Mouse (Mus musculus): Measurements from ENCODE around the gene Rhof. TPM values are rescaled to one million over a fixed set of nuclear protein-coding genes. Genes with fewer than 3 reads are reported as not detected.

The Rhof gene
- polyA plus RNA-seq, 1 experiment from 2014 or later = 2.5 TPM

- no peaks in the 10 kb centered on the region for H3K36me3 ChIP-seq (ENCODE audit: insufficient read depth)
- DNase-seq (no peak), ATAC-seq (ENCODE audit: insufficient read depth) (no peak)
- 0 out of 2 replicates have a peak, but pooled peaks cover 8% of the 10 kb centered on the region for H3K4me1 ChIP-seq (ENCODE audit: insufficient read depth)
- H3K27ac ChIP-seq (ENCODE audit: low read depth) = peak overlapping the region; percentile 25; the same call in 1 of the 2 replicates
- peak overlapping the region; percentile 7; the same call in 1 of the 2 replicates for H3K4me2 ChIP-seq
- H3K4me3 ChIP-seq (ENCODE audit: low read depth, low read length) = no peak overlapping the region
- H3K27me3 ChIP-seq (ENCODE audit: insufficient read depth, low read length) = no peaks in the 10 kb centered on the region
- no peaks in the 10 kb centered on the region for H3K9me3 ChIP-seq (ENCODE audit: low read depth, low read length)
- TF ChIP-seq CTCF (IDR thresholded peaks at IDR 0.05; ENCODE audit: low read depth) = no peak
- 73% methylated on average over 1 of the region's 1 CpGs for WGBS
- no peak overlapping the region for H3K9ac ChIP-seq
These were observed 52.9 kb downstream of the Rhof start for GRCm38 (mm10) chr5:123079568-123079967.

- 0 out of 2 replicates have a peak, but pooled peaks cover 8% of the 10 kb centered on the region for H3K4me1 ChIP-seq (ENCODE audit: insufficient read depth)
- peak overlapping the region; percentile 86 for H3K4me3 ChIP-seq (ENCODE audit: low read depth, low read length)
- TF ChIP-seq CTCF (IDR thresholded peaks at IDR 0.05; ENCODE audit: low read depth) = no peak
- DNase-seq (peak; percentile 63), ATAC-seq (ENCODE audit: insufficient read depth) (peak; percentile 84)
- peak overlapping the region; percentile 74 for H3K9ac ChIP-seq
- peak overlapping the region; percentile 70 for H3K27ac ChIP-seq (ENCODE audit: low read depth)
- no peaks in the 10 kb centered on the region for H3K36me3 ChIP-seq (ENCODE audit: insufficient read depth)
- H3K4me2 ChIP-seq = peak overlapping the region; percentile 95
- 2% methylated on average over 35 of the region's 35 CpGs for WGBS
- H3K27me3 ChIP-seq (ENCODE audit: insufficient read depth, low read length) = no peaks in the 10 kb centered on the region
- no peaks in the 10 kb centered on the region for H3K9me3 ChIP-seq (ENCODE audit: low read depth, low read length)
These were observed 55.8 kb downstream of the Rhof start for GRCm38 (mm10) chr5:123076419-123077281.

DNA sequence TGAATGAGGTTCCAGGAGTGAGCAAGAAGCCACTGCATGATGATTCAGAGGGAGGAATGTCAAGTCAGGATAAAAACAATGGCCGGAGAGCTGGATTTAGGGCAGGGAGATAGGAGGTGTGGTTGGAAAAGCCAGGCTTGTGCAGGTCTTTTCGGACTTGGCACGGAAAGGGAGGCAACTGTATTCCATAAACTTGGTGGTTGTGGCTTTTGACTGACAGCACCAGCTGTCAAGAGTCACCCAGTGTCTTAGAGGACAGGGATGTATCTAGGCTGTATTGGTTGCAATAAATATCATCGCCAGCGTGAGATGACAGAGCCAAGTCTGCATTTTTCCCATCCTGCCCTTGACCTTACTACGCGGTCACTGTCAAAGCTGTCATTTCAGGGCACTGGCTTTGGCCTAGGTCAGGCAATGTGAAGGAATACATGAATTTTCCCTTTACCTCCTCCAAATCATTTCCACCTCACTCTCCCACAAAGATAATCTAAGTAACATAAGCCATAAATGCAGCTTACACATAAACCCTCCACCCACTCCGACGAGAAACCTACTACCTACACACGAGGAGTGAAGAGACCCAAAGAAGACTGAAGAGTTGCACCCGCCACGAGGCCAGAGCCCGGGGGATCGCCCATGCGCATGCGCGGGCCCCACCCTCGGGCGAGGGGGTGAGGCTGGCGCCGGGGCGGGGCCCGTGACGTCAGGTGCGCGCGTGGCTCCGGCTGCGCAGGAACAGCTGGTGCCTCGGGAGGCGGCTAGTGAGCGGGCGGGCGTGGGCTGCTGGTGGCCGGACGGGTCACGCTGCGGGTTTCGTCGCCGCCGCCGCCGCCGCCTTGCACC is 56.7 kb downstream of the Rhof start:
- H3K36me3 ChIP-seq (ENCODE audit: insufficient read depth) = no peaks in the 10 kb centered on the region
- WGBS = 6% methylated on average over 45 of the region's 45 CpGs
- peak; percentile 96 for DNase-seq
- TF ChIP-seq CTCF (IDR thresholded peaks at IDR 0.05; ENCODE audit: low read depth) = no peak
- ATAC-seq (ENCODE audit: insufficient read depth) = peak; percentile 92
- peak overlapping the region; percentile 74 for H3K9ac ChIP-seq
- peak overlapping the region; percentile 95 for H3K4me2 ChIP-seq
- H3K4me3 ChIP-seq (ENCODE audit: low read depth, low read length) = peak overlapping the region; percentile 86
- peak overlapping the region; percentile 70 for H3K27ac ChIP-seq (ENCODE audit: low read depth)
- no peaks in the 10 kb centered on the region for H3K27me3 ChIP-seq (ENCODE audit: insufficient read depth, low read length)
- H3K4me1 ChIP-seq (ENCODE audit: insufficient read depth) = 0 out of 2 replicates have a peak, but pooled peaks cover 8% of the 10 kb centered on the region
- H3K9me3 ChIP-seq (ENCODE audit: low read depth, low read length) = no peaks in the 10 kb centered on the region

GRCm38 (mm10) chr5:123068714-123069113 is 63.8 kb downstream of the Rhof start:
- ATAC-seq (ENCODE audit: insufficient read depth) = no peak
- Histone ChIP-seq H3K27me3 (ENCODE audit: insufficient read depth, low read length) (no peaks in the 10 kb centered on the region), H3K36me3 (ENCODE audit: insufficient read depth) (no peaks in the 10 kb centered on the region), H3K9me3 (ENCODE audit: low read depth, low read length) (no peaks in the 10 kb centered on the region), H3K9ac (no peak overlapping the region), H3K4me2 (no peak overlapping the region), H3K27ac (ENCODE audit: low read depth) (no peak overlapping the region), H3K4me1 (ENCODE audit: insufficient read depth) (no peaks in the 10 kb centered on the region), H3K4me3 (ENCODE audit: low read depth, low read length) (no peak overlapping the region)
- no peak for DNase-seq
- TF ChIP-seq CTCF (IDR thresholded peaks at IDR 0.05; ENCODE audit: low read depth) = no peak
- 77% methylated on average over 2 of the region's 2 CpGs for WGBS

DNA sequence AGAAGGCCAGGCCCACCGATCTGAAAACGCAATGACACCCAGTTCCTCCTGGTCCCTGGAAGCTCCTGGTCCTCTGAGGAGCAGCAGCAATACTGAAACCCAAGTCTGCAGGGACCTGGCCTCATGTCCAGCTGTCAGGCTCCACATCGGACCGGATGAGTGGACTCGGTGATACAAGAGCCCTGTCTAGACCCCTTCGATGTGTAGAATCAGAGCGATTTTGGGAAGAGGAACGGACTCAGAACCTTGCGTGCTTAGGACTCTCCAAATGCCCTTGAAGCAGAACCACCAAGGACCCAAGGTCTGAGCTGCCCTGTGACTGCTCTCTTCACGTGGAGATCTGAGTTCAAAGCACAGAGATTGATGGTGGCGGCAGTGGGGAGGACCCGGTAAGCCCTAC is 64.4 kb downstream of the Rhof start, which contains the start of gene Tmem120b:
TSS of gene Tmem120b (plus strand) at position 301 of the 400 bp plus-strand sequence.
- H3K4me2 ChIP-seq = no peak within 1 kb of the TSS

DNA sequence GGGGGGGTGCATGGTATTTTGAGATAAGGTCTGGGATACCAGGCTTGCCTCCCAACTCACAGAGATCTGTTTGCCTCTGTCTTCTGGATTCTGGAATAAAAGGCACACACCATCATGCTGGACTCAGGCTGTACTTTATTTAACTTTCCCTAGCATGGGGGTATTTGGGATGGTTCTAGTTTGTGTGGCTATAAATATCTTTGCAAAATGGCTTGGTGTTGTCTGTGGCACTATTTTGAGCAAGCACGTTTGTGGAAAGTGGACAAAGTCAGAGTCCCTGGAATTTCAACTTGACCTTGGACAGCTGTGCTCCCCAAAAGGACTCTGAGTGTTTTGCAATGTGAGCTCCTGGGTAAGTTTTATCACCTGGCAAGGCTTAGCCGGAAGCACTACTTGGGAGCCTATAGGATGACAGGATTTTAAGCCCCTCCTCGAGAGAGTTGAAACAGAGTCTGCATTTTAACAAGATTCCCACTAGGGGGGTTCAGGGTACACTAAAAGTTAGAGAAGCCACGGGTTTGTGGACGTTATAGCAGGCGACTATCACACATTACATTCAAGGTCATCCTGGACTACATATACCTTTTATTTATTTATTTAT is 65.0 kb downstream of the Rhof start:
- H3K27me3 ChIP-seq (ENCODE audit: insufficient read depth, low read length) = no peaks in the 10 kb centered on the region
- no peak overlapping the region for H3K27ac ChIP-seq (ENCODE audit: low read depth)
- no peak overlapping the region for H3K4me2 ChIP-seq
- ATAC-seq (ENCODE audit: insufficient read depth) (peak; percentile 73; the same call in 1 of the 2 replicates), DNase-seq (peak; percentile 86)
- H3K9ac ChIP-seq = no peak overlapping the region
- WGBS = 5% methylated on average over 6 of the region's 6 CpGs
- no peaks in the 10 kb centered on the region for H3K36me3 ChIP-seq (ENCODE audit: insufficient read depth)
- no peak overlapping the region for H3K4me3 ChIP-seq (ENCODE audit: low read depth, low read length)
- no peaks in the 10 kb centered on the region for H3K4me1 ChIP-seq (ENCODE audit: insufficient read depth)
- TF ChIP-seq CTCF (IDR thresholded peaks at IDR 0.05; ENCODE audit: low read depth) = peak; percentile 52
- H3K9me3 ChIP-seq (ENCODE audit: low read depth, low read length) = no peaks in the 10 kb centered on the region

More for the DNA sequence above, 64.4 kb downstream of the Rhof start, which contains the start of gene Tmem120b:
- no peak within 1 kb of the TSS for H3K4me3 ChIP-seq (ENCODE audit: low read depth, low read length)
- no peaks in the 10 kb centered on the region for H3K36me3 ChIP-seq (ENCODE audit: insufficient read depth)
- no peaks in the 10 kb centered on the region for H3K9me3 ChIP-seq (ENCODE audit: low read depth, low read length)
- H3K9ac ChIP-seq = no peak within 1 kb of the TSS
- no peak within 1 kb of the TSS for H3K27ac ChIP-seq (ENCODE audit: low read depth)
- TF ChIP-seq CTCF (IDR thresholded peaks at IDR 0.05; ENCODE audit: low read depth) = no peak
- no peaks in the 10 kb centered on the region for H3K27me3 ChIP-seq (ENCODE audit: insufficient read depth, low read length)
- no peak for DNase-seq
- no peak for ATAC-seq (ENCODE audit: insufficient read depth)
- WGBS = 85% methylated on average over 12 of the region's 12 CpGs
- H3K4me1 ChIP-seq (ENCODE audit: insufficient read depth) = no peaks in the 10 kb centered on the region
